Mouse (Mus musculus) midbrain, embryonic 11.5 days (tissue): ENCODE measurements around the gene Sap30l. TPM values are rescaled to one million over a fixed set of nuclear protein-coding genes. Genes with fewer than 3 reads are reported as not detected.

ENCODE experiments used
- polyA plus RNA-seq: library from polyadenylated mRNA; unstranded; fragments of >200 nt; fragmentation: Nextera tagmentation; extraction: Ambion mirVana; gene quantifications from 2 replicates; pipeline ENCODE4 v1.2.1, GENCODE M21; 2014

Sap30l gene
- polyA plus RNA-seq, 1 experiment from 2014 or later: 14.5 TPM

Other genes starting within 250 kb of the Sap30l start
- gene Galnt10, start 156.2 kb upstream of the Sap30l start, polyA plus RNA-seq: 12.1 and 13.9 TPM in 2 replicates
- gene Hand1, start 31.2 kb downstream of the Sap30l start, polyA plus RNA-seq: not detected in 2 replicates
- 13.9 and 14.0 TPM in 2 replicates for gene Larp1, start 207.4 kb downstream of the Sap30l start, polyA plus RNA-seq